Mouse (Mus musculus) heart, embryonic 12.5 days (tissue): Measurements from ENCODE around the gene Glud1. TPM values are rescaled to one million over a fixed set of nuclear protein-coding genes. Genes with fewer than 3 reads are reported as not detected.

Experiments used
- ATAC-seq: fragments of 200-750 bp; cut with Nextera tagmentation; 2 replicates; pipeline ENCODE4 v1.8.0; 2017; ENCODE audit warnings: moderate TSS enrichment, moderate library complexity; ENCODE audit not compliant: insufficient number of reproducible peaks, low FRiP score
- H3K27ac ChIP-seq: fragments of 300-500 bp; sonication (generic); 2 replicates; pipeline ENCODE4 v1.5.1; 2016; ENCODE audit warnings: mild to moderate bottlenecking, moderate library complexity; ENCODE audit not compliant: poor library complexity, severe bottlenecking
- H3K27me3 ChIP-seq: fragments of 300-500 bp; sonication (generic); replicated peaks from 2 replicates; pipeline ENCODE4 v1.6.1; 2016; ENCODE audit warnings: mild to moderate bottlenecking, moderate library complexity
- H3K36me3 ChIP-seq: fragments of 300-500 bp; sonication (generic); 2 replicates; pipeline ENCODE4 v1.6.1; 2016; ENCODE audit warnings: mild to moderate bottlenecking, moderate library complexity
- H3K4me1 ChIP-seq: fragments of 300-500 bp; sonication (generic); replicated peaks from 2 replicates; pipeline ENCODE4 v1.6.1; 2016; ENCODE audit warnings: mild to moderate bottlenecking
- H3K4me2 ChIP-seq: fragments of 300-500 bp; sonication (generic); 2 replicates; pipeline ENCODE4 v1.6.1; 2016; ENCODE audit warnings: mild to moderate bottlenecking, moderate library complexity
- H3K4me3 ChIP-seq: fragments of 300-500 bp; sonication (generic); 2 replicates; pipeline ENCODE4 v1.5.1; 2016; ENCODE audit warnings: mild to moderate bottlenecking
- H3K9ac ChIP-seq: fragments of 300-500 bp; sonication (generic); 2 replicates; pipeline ENCODE4 v1.6.1; 2016; ENCODE audit warnings: mild to moderate bottlenecking, moderate library complexity
- H3K9me3 ChIP-seq: fragments of 300-500 bp; sonication (generic); replicated peaks from 2 replicates; pipeline ENCODE4 v1.6.1; 2016; ENCODE audit warnings: mild to moderate bottlenecking, moderate library complexity
- WGBS: fragments of 180-500 bp; shearing (Covaris S2); methylation state at CpG from one replicate; pipeline ENCODE4 v1.1.7; 2016; 5-methylcytosine and 5-hydroxymethylcytosine counted together
- polyA plus RNA-seq: library from polyadenylated mRNA; unstranded; fragments of >200 nt; fragmentation: Nextera tagmentation; extraction: Ambion mirVana; gene quantifications from 2 replicates; pipeline ENCODE4 v1.2.1, GENCODE M21; 2016

Gene Glud1
- polyA plus RNA-seq, 1 experiment from 2014 or later, result 70.8 TPM

DNA sequence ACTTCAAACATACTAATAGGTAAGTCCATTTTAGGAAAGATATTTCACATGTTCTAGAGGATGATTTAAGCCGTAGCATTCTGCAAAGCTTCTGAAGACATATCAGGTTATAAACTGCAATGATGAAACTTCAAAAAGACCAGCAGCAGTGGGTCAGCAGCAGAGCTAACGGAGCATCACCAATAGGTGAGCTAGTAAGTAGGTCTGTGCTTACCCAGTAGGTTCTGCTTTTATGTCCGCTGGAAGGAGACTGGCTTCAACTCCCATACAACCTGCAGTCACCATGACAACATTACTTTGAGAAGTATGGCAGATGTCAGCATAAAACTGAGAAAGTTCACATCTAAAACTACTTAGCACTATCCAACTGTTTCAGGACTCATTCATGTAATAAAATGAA, 16.9 kb upstream of the Glud1 start:
- H3K36me3 ChIP-seq, result no peaks in the 10 kb centered on the region
- no peak overlapping the region for H3K4me2 ChIP-seq
- no peak overlapping the region for H3K9ac ChIP-seq
- H3K27me3 ChIP-seq, result no peaks in the 10 kb centered on the region
- H3K4me3 ChIP-seq, result no peak overlapping the region
- no peak for ATAC-seq
- H3K4me1 ChIP-seq, result peaks cover 12% of the 10 kb centered on the region; the same call in 1 of the 2 replicates
- WGBS, result 86% methylated on average over 3 of the region's 3 CpGs
- no peak overlapping the region for H3K27ac ChIP-seq
- no peaks in the 10 kb centered on the region for H3K9me3 ChIP-seq

DNA sequence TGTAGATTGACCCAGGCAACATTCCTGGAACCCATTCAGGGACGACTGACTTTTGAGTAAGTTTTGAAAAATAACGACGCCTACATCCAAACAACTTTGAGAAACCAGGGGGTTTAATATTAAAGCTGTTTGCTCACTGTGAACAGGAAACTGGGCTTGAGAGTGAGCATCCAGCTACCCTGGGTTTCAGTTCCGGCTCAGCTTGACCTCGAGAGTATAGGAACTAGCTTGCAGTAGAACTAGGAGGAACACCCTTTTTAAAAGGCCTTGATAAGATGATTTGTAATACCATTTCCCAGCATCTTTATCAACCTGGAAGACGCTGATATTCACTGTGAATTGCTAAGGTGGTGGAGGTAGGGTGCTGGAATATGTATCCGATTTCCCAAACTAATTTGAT, 14.2 kb upstream of the Glud1 start:
- WGBS, result 84% methylated on average over 7 of the region's 7 CpGs
- Histone ChIP-seq H3K4me2 (no peak overlapping the region), H3K4me1 (peaks cover 20% of the 10 kb centered on the region), H3K36me3 (no peaks in the 10 kb centered on the region), H3K9me3 (no peaks in the 10 kb centered on the region), H3K9ac (no peak overlapping the region), H3K4me3 (no peak overlapping the region), H3K27me3 (no peaks in the 10 kb centered on the region), H3K27ac (no peak overlapping the region)
- ATAC-seq, result no peak

- H3K4me3 ChIP-seq, result no peak overlapping the region
- peaks cover 2% of the 10 kb centered on the region for H3K36me3 ChIP-seq
- H3K27ac ChIP-seq, result no peak overlapping the region
- H3K9me3 ChIP-seq, result no peaks in the 10 kb centered on the region
- ATAC-seq, result no peak
- peaks cover 20% of the 10 kb centered on the region for H3K4me1 ChIP-seq
- no peak overlapping the region for H3K9ac ChIP-seq
- no peak overlapping the region for H3K4me2 ChIP-seq
- 20% methylated on average over 4 of the region's 4 CpGs for WGBS
- H3K27me3 ChIP-seq, result no peaks in the 10 kb centered on the region
Observed at GRCm38 (mm10) chr14:34297038-34297437, 13.5 kb upstream of the Glud1 start.

- no peaks in the 10 kb centered on the region for H3K27me3 ChIP-seq
- WGBS, result 41% methylated on average over 2 of the region's 2 CpGs
Observed at GRCm38 (mm10) chr14:34297634-34298033, 12.9 kb upstream of the Glud1 start.

DNA sequence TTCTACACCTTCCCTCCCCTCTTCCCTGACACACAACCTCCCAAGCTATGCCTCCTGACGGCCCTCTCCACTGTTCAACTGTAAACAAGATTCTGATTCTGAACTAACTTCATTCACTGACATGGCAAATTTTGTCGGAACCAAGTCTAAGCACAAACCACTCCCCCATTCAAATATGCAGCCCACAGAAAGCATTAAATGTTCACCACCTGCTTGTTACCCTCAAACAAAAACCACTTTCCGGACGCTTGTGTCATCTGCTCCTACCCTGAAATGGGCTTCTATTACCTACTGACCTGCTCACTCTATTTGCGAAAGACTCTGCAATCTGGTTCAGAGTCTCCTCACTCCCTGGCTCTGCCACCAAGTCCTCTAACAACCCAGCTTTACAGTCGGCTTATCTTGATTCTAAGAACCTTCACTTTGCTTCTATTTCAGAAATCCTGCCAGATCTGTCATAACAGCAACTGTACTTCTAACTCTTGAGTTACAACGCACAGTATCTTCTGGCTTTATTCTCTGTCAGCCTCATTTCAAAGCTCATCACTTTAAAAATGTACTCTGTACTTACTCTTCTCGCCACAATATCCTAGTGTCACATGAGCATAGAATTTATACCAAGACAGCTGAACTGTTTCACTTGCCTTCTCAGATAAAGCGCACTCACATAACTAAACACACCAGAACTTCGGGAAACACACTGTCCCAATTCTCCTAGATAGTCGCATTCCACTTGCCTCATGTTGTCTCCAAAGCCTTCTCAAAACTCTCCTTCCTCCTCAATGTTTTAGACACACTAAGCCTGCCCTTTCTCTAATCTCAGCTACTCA, 11.4 kb upstream of the Glud1 start:
- Histone ChIP-seq H3K9ac (no peak overlapping the region), H3K27ac (no peak overlapping the region), H3K27me3 (no peaks in the 10 kb centered on the region), H3K4me2 (no peak overlapping the region), H3K4me1 (peaks cover 24% of the 10 kb centered on the region), H3K9me3 (no peaks in the 10 kb centered on the region), H3K4me3 (no peak overlapping the region), H3K36me3 (peaks cover 4% of the 10 kb centered on the region)
- 61% methylated on average over 11 of the region's 11 CpGs for WGBS
- no peak for ATAC-seq

More at GRCm38 (mm10) chr14:34297634-34298033, 12.9 kb upstream of the Glud1 start:
- peaks cover 20% of the 10 kb centered on the region for H3K4me1 ChIP-seq
- H3K9ac ChIP-seq, result no peak overlapping the region
- H3K9me3 ChIP-seq, result no peaks in the 10 kb centered on the region
- ATAC-seq, result no peak
- H3K4me2 ChIP-seq, result no peak overlapping the region
- H3K36me3 ChIP-seq, result peaks cover 4% of the 10 kb centered on the region
- H3K4me3 ChIP-seq, result no peak overlapping the region
- H3K27ac ChIP-seq, result no peak overlapping the region

- WGBS, result 76% methylated on average over 5 of the region's 5 CpGs
- H3K9me3 ChIP-seq, result no peaks in the 10 kb centered on the region
- H3K4me2 ChIP-seq, result no peak overlapping the region
- H3K36me3 ChIP-seq, result peaks cover 4% of the 10 kb centered on the region
- no peak overlapping the region for H3K4me3 ChIP-seq
- no peaks in the 10 kb centered on the region for H3K27me3 ChIP-seq
- no peak for ATAC-seq
- H3K9ac ChIP-seq, result no peak overlapping the region
- H3K4me1 ChIP-seq, result peaks cover 19% of the 10 kb centered on the region
- H3K27ac ChIP-seq, result no peak overlapping the region
Observed at GRCm38 (mm10) chr14:34302681-34303242, 7.8 kb upstream of the Glud1 start.

DNA sequence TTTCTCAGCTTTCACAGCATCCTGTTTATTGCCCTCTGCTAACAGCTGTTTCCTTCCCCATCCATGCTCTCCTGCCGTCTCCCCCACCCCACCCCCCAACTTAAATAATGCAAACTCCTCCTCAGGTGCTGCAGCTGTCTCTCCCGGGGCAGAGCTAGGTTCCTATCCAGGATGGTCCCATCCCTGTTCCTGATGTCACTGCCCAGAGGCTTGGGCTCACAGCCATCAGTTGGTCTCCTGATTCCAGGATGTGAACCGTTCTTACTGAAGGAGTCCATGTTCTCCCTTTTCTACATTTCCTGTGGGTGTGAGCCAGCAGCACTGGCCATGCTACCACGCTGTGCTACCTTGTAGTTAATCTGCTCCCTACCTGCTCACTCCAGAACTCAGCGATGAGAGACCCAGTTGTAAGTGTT, 7.3 kb upstream of the Glud1 start:
- no peaks in the 10 kb centered on the region for H3K9me3 ChIP-seq
- H3K9ac ChIP-seq, result no peak overlapping the region
- no peaks in the 10 kb centered on the region for H3K27me3 ChIP-seq
- 37% methylated on average over 5 of the region's 5 CpGs for whole genome bisulfite sequencing
- H3K4me1 ChIP-seq, result peaks cover 18% of the 10 kb centered on the region
- no peak for ATAC-seq
- peaks cover 4% of the 10 kb centered on the region for H3K36me3 ChIP-seq
- no peak overlapping the region for H3K4me3 ChIP-seq
- no peak overlapping the region for H3K27ac ChIP-seq
- no peak overlapping the region for H3K4me2 ChIP-seq

- no peaks in the 10 kb centered on the region for H3K9me3 ChIP-seq
- no peak overlapping the region for H3K4me3 ChIP-seq
- H3K9ac ChIP-seq, result no peak overlapping the region
- no peaks in the 10 kb centered on the region for H3K27me3 ChIP-seq
- peaks cover 17% of the 10 kb centered on the region for H3K4me1 ChIP-seq
- peak overlapping the region; percentile 74 for H3K4me2 ChIP-seq
- H3K27ac ChIP-seq, result no peak overlapping the region
- WGBS, result 88% methylated on average over 4 of the region's 4 CpGs
- ATAC-seq, result no peak
- 0 out of 2 replicates have a peak, but pooled peaks cover 4% of the 10 kb centered on the region for H3K36me3 ChIP-seq
Observed at GRCm38 (mm10) chr14:34309266-34309665, 1.3 kb upstream of the Glud1 start.

GRCm38 (mm10) chr14:34309907-34310233, 657 bp upstream of the Glud1 start:
- 7% methylated on average over 5 of the region's 5 CpGs for WGBS
- Histone ChIP-seq H3K9ac (peak overlapping the region; percentile 96), H3K4me2 (peak overlapping the region; percentile 74), H3K27me3 (no peaks in the 10 kb centered on the region), H3K9me3 (no peaks in the 10 kb centered on the region), H3K27ac (peak overlapping the region; percentile 97), H3K4me1 (peaks cover 17% of the 10 kb centered on the region), H3K36me3 (0 out of 2 replicates have a peak, but pooled peaks cover 4% of the 10 kb centered on the region), H3K4me3 (peak overlapping the region; percentile 89)
- ATAC-seq, result no peak

DNA sequence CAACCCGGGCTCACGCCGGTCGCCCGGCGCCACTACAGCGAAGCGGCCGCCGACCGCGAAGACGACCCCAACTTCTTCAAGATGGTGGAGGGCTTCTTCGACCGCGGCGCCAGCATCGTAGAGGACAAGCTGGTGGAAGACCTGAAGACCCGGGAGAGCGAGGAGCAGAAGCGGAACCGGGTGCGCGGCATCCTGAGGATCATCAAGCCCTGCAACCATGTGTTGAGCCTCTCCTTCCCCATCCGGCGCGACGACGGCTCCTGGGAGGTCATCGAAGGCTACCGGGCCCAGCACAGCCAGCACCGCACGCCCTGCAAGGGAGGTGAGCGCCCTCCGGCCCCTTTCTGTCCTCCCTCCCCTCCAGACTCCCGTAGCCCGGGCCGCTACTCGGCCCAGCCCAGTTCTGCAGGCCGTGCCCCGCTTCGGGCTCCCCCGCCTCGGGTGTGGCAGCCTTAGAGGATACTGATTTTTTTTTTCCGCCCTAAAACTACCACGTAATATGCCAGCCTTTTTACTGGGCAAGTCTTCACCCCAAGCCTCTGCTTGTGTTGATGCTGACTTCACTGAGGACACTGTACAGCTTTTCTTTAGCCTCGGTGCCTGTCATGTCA, 599 bp downstream of the Glud1 start:
- peak; percentile 54 for ATAC-seq
- peak overlapping the region; percentile 96 for H3K9ac ChIP-seq

GRCm38 (mm10) chr14:34311691-34312090, 1.2 kb downstream of the Glud1 start:
- Histone ChIP-seq H3K27me3 (no peaks in the 10 kb centered on the region), H3K9ac (peak overlapping the region; percentile 96), H3K4me3 (peak overlapping the region; percentile 89), H3K4me2 (peak overlapping the region; percentile 74), H3K27ac (peak overlapping the region; percentile 97; the same call in 1 of the 2 replicates), H3K9me3 (no peaks in the 10 kb centered on the region), H3K4me1 (peaks cover 17% of the 10 kb centered on the region), H3K36me3 (peaks cover 4% of the 10 kb centered on the region; the same call in 1 of the 2 replicates)
- WGBS, result 4% methylated on average over 4 of the region's 4 CpGs
- no peak for ATAC-seq

More for the DNA sequence above, 599 bp downstream of the Glud1 start:
- no peaks in the 10 kb centered on the region for H3K9me3 ChIP-seq
- no peaks in the 10 kb centered on the region for H3K27me3 ChIP-seq
- 0 out of 2 replicates have a peak, but pooled peaks cover 4% of the 10 kb centered on the region for H3K36me3 ChIP-seq
- peaks cover 17% of the 10 kb centered on the region for H3K4me1 ChIP-seq
- H3K4me2 ChIP-seq, result peak overlapping the region; percentile 74
- H3K27ac ChIP-seq, result peak overlapping the region; percentile 97
- WGBS, result under 1% methylated on average over 47 of the region's 47 CpGs
- peak overlapping the region; percentile 89 for H3K4me3 ChIP-seq
